8 mouse cellular contexts compared by ENCODE assay signal in the genomic region with DNA sequence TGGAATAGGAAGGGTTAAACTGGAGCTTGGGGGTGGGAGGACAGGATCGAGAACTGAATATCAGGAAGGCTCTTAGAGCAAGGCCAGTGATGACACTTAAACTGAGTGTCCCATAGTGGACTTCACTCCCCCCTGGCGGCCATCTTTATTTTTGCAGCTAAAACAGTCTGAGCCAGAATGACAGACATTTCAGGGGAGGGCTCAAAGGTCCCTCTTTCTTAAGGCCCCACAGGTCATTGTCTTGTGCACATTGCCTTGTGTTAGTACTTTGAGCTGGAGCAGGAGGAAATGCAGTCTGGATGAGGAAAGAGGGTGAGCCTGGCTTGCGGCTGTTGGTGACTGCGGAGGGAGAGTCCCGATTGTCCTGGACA. TPM values are rescaled to one million over a fixed set of nuclear protein-coding genes. Genes with fewer than 3 reads are reported as not detected.
DNase-seq lines count a peak whose midpoint lies in the region; ATAC-seq and TF ChIP-seq lines count a peak whose summit lies in the region.

No protein-coding gene starts in this region.

- H3K4me1 ChIP-seq in heart, embryonic 12.5 days (replicated peaks) = peaks cover 9% of the 10 kb centered on the region
- no peaks in the 10 kb centered on the region for H3K4me1 ChIP-seq in forebrain, embryonic 11.5 days (replicated peaks; ENCODE audit: control insufficient read depth, insufficient read depth, low read length)
- no peaks in the 10 kb centered on the region for H3K4me1 ChIP-seq in hindbrain, embryonic 11.5 days (replicated peaks; ENCODE audit: control insufficient read depth, insufficient read depth, low read length)
- H3K4me1 ChIP-seq in small intestine, adult 2 months (ENCODE audit: control insufficient read depth, insufficient read depth, insufficient read length, low read length) = peaks cover 3% of the 10 kb centered on the region; the same call in 1 of the 2 replicates

- H3K9me3 ChIP-seq in heart, embryonic 12.5 days (replicated peaks) = no peaks in the 10 kb centered on the region
- no peaks in the 10 kb centered on the region for H3K9me3 ChIP-seq in forebrain, embryonic 11.5 days (ENCODE audit: control insufficient read depth, low read length)
- H3K9me3 ChIP-seq in hindbrain, embryonic 11.5 days (ENCODE audit: control insufficient read depth, low read length) = no peaks in the 10 kb centered on the region

- TF ChIP-seq POLR2A in brain, embryonic 14.5 days (IDR thresholded peaks at IDR 0.05; ENCODE audit: borderline replicate concordance, extremely low read depth, insufficient read depth, insufficient read length, poor library complexity, severe bottlenecking) = no peak
- TF ChIP-seq POLR2A in small intestine, adult 2 months (IDR thresholded peaks at IDR 0.05; ENCODE audit: low read depth, low read length) = no peak

- H3K4me2 ChIP-seq in heart, embryonic 12.5 days = no peak overlapping the region
- no peak overlapping the region for H3K4me2 ChIP-seq in forebrain, embryonic 11.5 days (ENCODE audit: low read depth, low read length, severe bottlenecking)
- H3K4me2 ChIP-seq in hindbrain, embryonic 11.5 days (replicated peaks; ENCODE audit: low read depth, low read length) = no peak overlapping the region

- WGBS in heart, embryonic 12.5 days = 47% methylated on average over 5 of the region's 5 CpGs
- 57% methylated on average over 5 of the region's 5 CpGs for WGBS in forebrain, embryonic 11.5 days
- 53% methylated on average over 5 of the region's 5 CpGs for WGBS in hindbrain, embryonic 11.5 days
- WGBS in small intestine, adult 2 months = 17% methylated on average over 5 of the region's 5 CpGs

- 0 out of 2 replicates have a peak, but pooled peaks cover 2% of the 10 kb centered on the region for H3K27me3 ChIP-seq in heart, embryonic 12.5 days (replicated peaks)
- no peaks in the 10 kb centered on the region for H3K27me3 ChIP-seq in forebrain, embryonic 11.5 days (ENCODE audit: control insufficient read depth, insufficient read depth, low read length)
- H3K27me3 ChIP-seq in hindbrain, embryonic 11.5 days (ENCODE audit: control insufficient read depth, insufficient read depth, low read length) = no peaks in the 10 kb centered on the region
- H3K27me3 ChIP-seq in small intestine, adult 2 months (ENCODE audit: control insufficient read depth, insufficient read depth, low read length) = no peaks in the 10 kb centered on the region

- peak; percentile 80 to 98 for DNase-seq in heart, adult 18-20 months
- DNase-seq in brain, embryonic 14.5 days (ENCODE audit: low read depth) = peak; percentile 61
- peak; percentile 82 for DNase-seq in forebrain, embryonic 11.5 days (ENCODE audit: low spot score)
- peak; percentile 87 for DNase-seq in hindbrain, embryonic 11.5 days (ENCODE audit: low spot score)
- DNase-seq in layer of hippocampus, postnatal 10 days (ENCODE audit: low spot score in 2 of 2) = peak; percentile 87 to 89

- no peak overlapping the region for H3K4me3 ChIP-seq in heart, embryonic 12.5 days
- no peak overlapping the region for H3K4me3 ChIP-seq in forebrain, embryonic 11.5 days (ENCODE audit: low read depth, low read length)
- no peak overlapping the region for H3K4me3 ChIP-seq in hindbrain, embryonic 11.5 days (ENCODE audit: low read depth, low read length)
- H3K4me3 ChIP-seq in small intestine, adult 2 months (ENCODE audit: low read depth, low read length) = no peak overlapping the region

- H3K27ac ChIP-seq in heart, embryonic 12.5 days (ENCODE audit: poor library complexity, severe bottlenecking) = no peak overlapping the region
- no peak overlapping the region for H3K27ac ChIP-seq in forebrain, embryonic 11.5 days (ENCODE audit: low read depth, low read length)
- H3K27ac ChIP-seq in hindbrain, embryonic 11.5 days (ENCODE audit: low read depth, low read length) = no peak overlapping the region
- H3K27ac ChIP-seq in small intestine, adult 2 months (ENCODE audit: insufficient read depth, low read depth, low read length) = no peak overlapping the region

- H3K9ac ChIP-seq in heart, embryonic 12.5 days = no peak overlapping the region
- H3K9ac ChIP-seq in forebrain, embryonic 11.5 days (ENCODE audit: low read length) = no peak overlapping the region
- no peak overlapping the region for H3K9ac ChIP-seq in hindbrain, embryonic 11.5 days (ENCODE audit: low read depth, low read length)

- no peaks in the 10 kb centered on the region for H3K36me3 ChIP-seq in heart, embryonic 12.5 days
- no peaks in the 10 kb centered on the region for H3K36me3 ChIP-seq in forebrain, embryonic 11.5 days (ENCODE audit: control insufficient read depth, insufficient read depth, low read length)
- H3K36me3 ChIP-seq in hindbrain, embryonic 11.5 days (ENCODE audit: control insufficient read depth, insufficient read depth, low read length) = no peaks in the 10 kb centered on the region
- no peaks in the 10 kb centered on the region for H3K36me3 ChIP-seq in small intestine, adult 2 months (ENCODE audit: control insufficient read depth, insufficient read depth, low read length)

- no peak for ATAC-seq in heart, embryonic 12.5 days (ENCODE audit: insufficient number of reproducible peaks, low FRiP score)
- peak; percentile 30; the same call in 1 of the 2 replicates for ATAC-seq in forebrain, embryonic 11.5 days (replicated peaks; ENCODE audit: low FRiP score)
- no peak for ATAC-seq in hindbrain, embryonic 11.5 days (ENCODE audit: low FRiP score)
- peak; percentile 68 for ATAC-seq in megakaryocyte, adult 5-6 weeks (ENCODE audit: poor library complexity, severe bottlenecking)

- peak; percentile 81 for TF ChIP-seq CTCF in brain, embryonic 14.5 days (IDR thresholded peaks at IDR 0.05; ENCODE audit: borderline replicate concordance, extremely low read depth, insufficient read depth, insufficient read length)
- peak; percentile 72; the same call in 1 of the 2 replicates for TF ChIP-seq CTCF in small intestine, adult 2 months (IDR thresholded peaks at IDR 0.05; ENCODE audit: extremely low read depth, insufficient read length, insufficient replicate concordance, low read depth, low read length)

RNA-seq across cellular contexts. Expression of gene P4ha2, which starts 11.0 kb away (rescaled TPM):
- 10 to 100 TPM; 55.4 to 77.7 TPM for total RNA-seq in heart, adult 18-20 months (2021)
- polyA plus RNA-seq in heart, embryonic 12.5 days (2016; fragmentation: Nextera tagmentation; extraction: Ambion mirVana) = 56.5 and 62.1 TPM in 2 replicates
- 14.0 and 15.0 TPM in 2 replicates for polyA plus RNA-seq in brain, embryonic 14.5 days (2012; rRNA removed)
- polyA plus RNA-seq in forebrain, embryonic 11.5 days (2014; fragmentation: Nextera tagmentation; extraction: Ambion mirVana) = 16.0 and 16.4 TPM in 2 replicates
- polyA plus RNA-seq in hindbrain, embryonic 11.5 days (2014; fragmentation: Nextera tagmentation; extraction: Ambion mirVana) = 18.2 and 20.3 TPM in 2 replicates
- total RNA-seq in layer of hippocampus, postnatal 10 days (2021) = 10 to 100 TPM; 17.2 to 19.9 TPM
- total RNA-seq in megakaryocyte, adult 5-6 weeks (2015) = not detected in 2 replicates
- total RNA-seq in megakaryocyte, adult 5-6 weeks (2017) = not detected in 2 replicates
- polyA plus RNA-seq in small intestine, adult 2 months (2012; rRNA removed) = 1.5 and 1.8 TPM in 2 replicates

RNA-seq across cellular contexts. Expression of gene Pdlim4, which starts 20.1 kb away (rescaled TPM):
- total RNA-seq in heart, adult 18-20 months (2021) = 10 to 100 TPM; 30.2 to 31.9 TPM
- 7.1 and 7.3 TPM in 2 replicates for polyA plus RNA-seq in heart, embryonic 12.5 days (2016; fragmentation: Nextera tagmentation; extraction: Ambion mirVana)
- polyA plus RNA-seq in brain, embryonic 14.5 days (2012; rRNA removed) = 26.0 and 38.9 TPM in 2 replicates
- polyA plus RNA-seq in forebrain, embryonic 11.5 days (2014; fragmentation: Nextera tagmentation; extraction: Ambion mirVana) = 45.3 and 48.6 TPM in 2 replicates
- polyA plus RNA-seq in hindbrain, embryonic 11.5 days (2014; fragmentation: Nextera tagmentation; extraction: Ambion mirVana) = 46.4 and 49.3 TPM in 2 replicates
- total RNA-seq in layer of hippocampus, postnatal 10 days (2021) = 10 to 100 TPM; 17.9 to 18.5 TPM
- 0.33 and 0.82 TPM in 2 replicates for total RNA-seq in megakaryocyte, adult 5-6 weeks (2015)
- 0.77 and 3.9 TPM in 2 replicates for total RNA-seq in megakaryocyte, adult 5-6 weeks (2017)
- polyA plus RNA-seq in small intestine, adult 2 months (2012; rRNA removed) = 15.6 and 16.6 TPM in 2 replicates

Comparison
In these comparisons a context has a peak if more than half of its experiments do, and no peak if none do; other contexts are left out.
1. ATAC-seq: peak in forebrain, embryonic 11.5 days (single experiment) and megakaryocyte, adult 5-6 weeks (single experiment); none in heart, embryonic 12.5 days (single experiment) and hindbrain, embryonic 11.5 days (single experiment).
2. Peak in every context shown above with its lines, with median percentiles within 50 percentile points of each other: DNase-seq.